Mouse (Mus musculus): ENCODE data around the gene Anxa2. TPM values are rescaled to one million over a fixed set of nuclear protein-coding genes. Genes with fewer than 3 reads are reported as not detected.
A peak's percentile ranks its signal among the peaks of the same experiment; 100 is the strongest.

The Anxa2 gene
- polyA plus RNA-seq, 1 experiment from 2014 or later: 228 TPM

- Histone ChIP-seq H3K27me3 (no peaks in the 10 kb centered on the region), H3K9ac (replicated peaks) (no peak overlapping the region), H3K36me3 (no peaks in the 10 kb centered on the region), H3K9me3 (no peaks in the 10 kb centered on the region), H3K4me2 (replicated peaks) (no peak overlapping the region), H3K4me1 (peaks cover 28% of the 10 kb centered on the region), H3K4me3 (no peak overlapping the region), H3K27ac (replicated peaks) (no peak overlapping the region)
- no peak for ATAC-seq (ENCODE audit: low FRiP score, low read depth)
- 75% methylated on average over 4 of the region's 4 CpGs for WGBS
These were observed 12.7 kb downstream of the Anxa2 start for GRCm38 (mm10) chr9:69466098-69466497.

- ATAC-seq (ENCODE audit: low FRiP score, low read depth): no peak
- Histone ChIP-seq H3K4me2 (replicated peaks) (no peak overlapping the region), H3K4me1 (peaks cover 28% of the 10 kb centered on the region), H3K9me3 (no peaks in the 10 kb centered on the region), H3K9ac (replicated peaks) (no peak overlapping the region), H3K4me3 (no peak overlapping the region), H3K27me3 (no peaks in the 10 kb centered on the region), H3K27ac (replicated peaks) (no peak overlapping the region), H3K36me3 (no peaks in the 10 kb centered on the region)
- 73% methylated on average over 10 of the region's 10 CpGs for WGBS
These were observed 14.0 kb downstream of the Anxa2 start for GRCm38 (mm10) chr9:69467310-69467939.

- 4% methylated on average over 9 of the region's 9 CpGs for WGBS
- no peaks in the 10 kb centered on the region for H3K36me3 ChIP-seq
- 0 out of 2 replicates have a peak overlapping the region, but pooled peaks have one; percentile 19 for H3K4me2 ChIP-seq (replicated peaks)
- H3K9me3 ChIP-seq: no peaks in the 10 kb centered on the region
- peaks cover 28% of the 10 kb centered on the region for H3K4me1 ChIP-seq
- no peak overlapping the region for H3K9ac ChIP-seq (replicated peaks)
- H3K27me3 ChIP-seq: no peaks in the 10 kb centered on the region
- H3K4me3 ChIP-seq: no peak overlapping the region
- no peak overlapping the region for H3K27ac ChIP-seq (replicated peaks)
- ATAC-seq (ENCODE audit: low FRiP score, low read depth): peak; percentile 87
These were observed 15.6 kb downstream of the Anxa2 start for GRCm38 (mm10) chr9:69468991-69469390.

DNA sequence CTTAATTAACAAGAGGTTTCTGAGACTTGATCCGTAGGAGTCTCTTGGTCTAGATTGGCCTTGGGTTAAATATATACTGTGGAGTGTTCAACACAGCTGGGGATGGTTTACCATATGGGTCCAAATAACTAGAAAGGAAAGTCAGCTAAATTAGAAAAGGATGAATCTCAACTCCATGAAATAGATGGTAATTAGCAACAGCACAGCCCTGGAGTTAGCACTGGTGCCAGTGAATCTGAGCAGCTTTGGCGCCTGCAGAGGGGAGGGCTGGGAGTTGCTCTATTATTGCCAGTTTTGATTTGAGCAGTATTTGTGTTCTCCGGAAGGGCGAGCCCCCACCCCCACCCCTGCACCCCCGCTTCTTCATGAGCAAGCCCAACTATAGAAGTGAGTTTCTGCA lies 16.9 kb downstream of the Anxa2 start:
- WGBS: 71% methylated on average over 5 of the region's 5 CpGs
- Histone ChIP-seq H3K4me3 (no peak overlapping the region), H3K27ac (replicated peaks) (no peak overlapping the region), H3K9ac (replicated peaks) (no peak overlapping the region), H3K9me3 (no peaks in the 10 kb centered on the region), H3K27me3 (no peaks in the 10 kb centered on the region), H3K4me2 (replicated peaks) (no peak overlapping the region), H3K4me1 (peaks cover 28% of the 10 kb centered on the region), H3K36me3 (no peaks in the 10 kb centered on the region)
- no peak for ATAC-seq (ENCODE audit: low FRiP score, low read depth)

DNA sequence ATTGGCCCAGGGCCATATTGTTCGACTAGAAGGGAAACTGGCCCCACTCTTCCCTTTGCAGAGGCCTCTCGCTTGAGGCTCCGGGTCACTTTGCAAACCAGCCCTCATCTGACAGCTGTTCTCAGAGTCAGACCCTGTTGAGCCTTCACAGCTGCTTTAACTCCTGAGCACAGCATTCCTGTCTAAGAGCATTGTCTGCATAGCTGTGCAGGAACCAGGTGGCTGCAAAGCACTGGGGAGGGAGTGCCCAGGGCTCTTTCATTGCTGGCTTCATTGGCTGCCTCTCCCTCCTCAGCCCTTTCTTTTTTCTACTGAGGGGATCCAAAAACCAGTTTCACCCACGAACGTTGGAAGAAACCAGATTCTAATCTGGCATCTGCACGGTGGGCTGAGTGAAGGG lies 17.5 kb downstream of the Anxa2 start:
- WGBS: 24% methylated on average over 6 of the region's 6 CpGs
- Histone ChIP-seq H3K9ac (replicated peaks) (no peak overlapping the region), H3K4me3 (no peak overlapping the region), H3K4me2 (replicated peaks) (no peak overlapping the region), H3K27ac (replicated peaks) (no peak overlapping the region), H3K27me3 (no peaks in the 10 kb centered on the region), H3K4me1 (peaks cover 28% of the 10 kb centered on the region), H3K9me3 (no peaks in the 10 kb centered on the region), H3K36me3 (no peaks in the 10 kb centered on the region)
- ATAC-seq (ENCODE audit: low FRiP score, low read depth): no peak

- Histone ChIP-seq H3K9ac (replicated peaks) (no peak overlapping the region), H3K4me2 (replicated peaks) (no peak overlapping the region), H3K27me3 (no peaks in the 10 kb centered on the region), H3K36me3 (no peaks in the 10 kb centered on the region), H3K4me1 (peaks cover 24% of the 10 kb centered on the region), H3K9me3 (no peaks in the 10 kb centered on the region), H3K27ac (replicated peaks) (no peak overlapping the region), H3K4me3 (no peak overlapping the region)
- WGBS: 90% methylated on average over 6 of the region's 6 CpGs
- ATAC-seq (ENCODE audit: low FRiP score, low read depth): no peak
These were observed 19.3 kb downstream of the Anxa2 start for GRCm38 (mm10) chr9:69472724-69473123.

DNA sequence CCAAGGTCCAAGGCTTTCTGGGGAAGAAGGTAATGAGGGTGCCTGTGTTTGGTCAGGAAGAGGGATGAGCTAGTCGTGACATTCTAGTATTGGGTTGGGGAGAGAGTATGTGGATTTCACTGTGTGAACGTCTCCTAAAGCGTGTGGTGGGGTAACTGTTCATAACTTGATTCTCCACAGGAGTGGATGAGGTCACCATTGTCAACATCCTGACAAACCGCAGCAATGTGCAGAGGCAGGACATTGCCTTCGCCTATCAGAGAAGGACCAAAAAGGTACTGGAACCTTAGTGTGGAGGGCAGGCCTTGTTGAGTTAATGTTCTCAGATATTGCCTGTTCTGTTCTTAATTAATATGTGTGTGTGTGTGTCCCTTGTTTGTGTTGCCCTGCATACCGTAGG lies 22.5 kb downstream of the Anxa2 start:
- no peaks in the 10 kb centered on the region for H3K36me3 ChIP-seq
- no peak for ATAC-seq (ENCODE audit: low FRiP score, low read depth)
- H3K4me2 ChIP-seq (replicated peaks): no peak overlapping the region
- no peaks in the 10 kb centered on the region for H3K27me3 ChIP-seq
- H3K4me3 ChIP-seq: no peak overlapping the region
- H3K9ac ChIP-seq (replicated peaks): no peak overlapping the region
- no peaks in the 10 kb centered on the region for H3K9me3 ChIP-seq
- H3K27ac ChIP-seq (replicated peaks): no peak overlapping the region
- H3K4me1 ChIP-seq: peaks cover 3% of the 10 kb centered on the region
- WGBS: 83% methylated on average over 6 of the region's 6 CpGs

DNA sequence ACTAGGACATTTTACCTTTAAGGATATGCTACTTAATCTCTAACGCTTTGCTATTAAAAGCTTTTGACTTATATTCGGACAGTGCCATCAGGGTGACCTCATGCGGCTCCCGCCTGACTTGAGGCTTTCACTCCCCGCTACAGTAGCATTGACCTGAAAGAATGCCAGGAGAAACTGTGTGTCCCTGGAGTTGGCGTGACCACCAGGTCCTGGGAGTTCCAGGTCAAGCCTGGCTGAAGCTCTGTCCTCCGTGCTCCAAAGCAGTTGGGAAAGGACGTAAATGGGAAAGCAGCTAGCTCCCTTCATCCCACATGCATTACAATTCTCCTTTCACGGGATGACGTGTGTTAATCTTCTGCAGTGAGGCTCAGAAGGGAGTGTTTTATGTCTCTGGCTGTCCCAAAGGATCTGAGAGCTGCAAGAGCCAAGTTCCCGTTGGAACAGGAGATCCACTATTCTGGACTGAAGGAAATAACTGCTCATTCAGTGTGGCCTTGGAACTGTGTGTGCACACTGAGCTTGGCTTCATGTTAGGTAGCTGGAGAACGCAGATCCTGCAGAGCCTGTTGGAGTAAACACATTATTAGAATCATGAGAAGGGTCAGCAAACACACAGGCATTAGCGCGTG lies 23.9 kb downstream of the Anxa2 start:
- Histone ChIP-seq H3K27me3 (no peaks in the 10 kb centered on the region), H3K9me3 (no peaks in the 10 kb centered on the region), H3K36me3 (no peaks in the 10 kb centered on the region), H3K4me2 (replicated peaks) (no peak overlapping the region), H3K9ac (replicated peaks) (no peak overlapping the region), H3K4me1 (no peaks in the 10 kb centered on the region), H3K27ac (replicated peaks) (no peak overlapping the region), H3K4me3 (no peak overlapping the region)
- no peak for ATAC-seq (ENCODE audit: low FRiP score, low read depth)
- WGBS: 74% methylated on average over 14 of the region's 14 CpGs

- Histone ChIP-seq H3K9ac (replicated peaks) (no peak overlapping the region), H3K9me3 (no peaks in the 10 kb centered on the region), H3K36me3 (no peaks in the 10 kb centered on the region), H3K4me2 (replicated peaks) (no peak overlapping the region), H3K27ac (replicated peaks) (no peak overlapping the region), H3K27me3 (no peaks in the 10 kb centered on the region), H3K4me3 (no peak overlapping the region), H3K4me1 (no peaks in the 10 kb centered on the region)
- 78% methylated on average over 6 of the region's 6 CpGs for WGBS
- ATAC-seq (ENCODE audit: low FRiP score, low read depth): no peak
These were observed 24.4 kb downstream of the Anxa2 start for GRCm38 (mm10) chr9:69477824-69478222.

DNA sequence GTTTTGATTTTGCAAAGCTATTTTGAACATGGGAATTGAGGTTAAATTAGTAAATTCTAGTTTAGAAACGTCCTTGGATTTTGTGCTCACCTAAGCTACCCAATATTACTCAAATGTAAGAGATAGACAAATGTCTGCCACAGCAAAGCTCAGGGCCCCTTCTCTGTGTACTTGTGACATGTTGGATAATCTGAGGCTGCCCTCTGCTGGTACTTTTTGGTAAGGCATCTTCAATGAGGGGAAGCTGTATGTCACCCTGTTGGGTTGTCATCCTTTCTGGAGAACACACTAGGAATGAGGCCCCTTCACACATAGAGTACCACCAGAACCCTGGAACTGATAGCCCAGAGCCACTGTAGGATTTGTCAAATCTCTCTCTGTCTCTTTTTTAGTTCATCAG lies 26.9 kb downstream of the Anxa2 start:
- Histone ChIP-seq H3K9me3 (no peaks in the 10 kb centered on the region), H3K4me1 (no peaks in the 10 kb centered on the region; the same call in 1 of the 2 replicates), H3K4me2 (replicated peaks) (no peak overlapping the region), H3K9ac (replicated peaks) (no peak overlapping the region), H3K27ac (replicated peaks) (no peak overlapping the region), H3K36me3 (no peaks in the 10 kb centered on the region), H3K4me3 (no peak overlapping the region), H3K27me3 (no peaks in the 10 kb centered on the region)
- 3% methylated on average over 1 of the region's 1 CpGs for WGBS
- 0 out of 2 replicates have a peak, but pooled peaks have one; percentile 12 for ATAC-seq (ENCODE audit: low FRiP score, low read depth)

- H3K27me3 ChIP-seq: 0 out of 2 replicates have a peak, but pooled peaks cover 2% of the 10 kb centered on the region
- H3K4me1 ChIP-seq: peaks cover 3% of the 10 kb centered on the region
- no peak overlapping the region for H3K27ac ChIP-seq (replicated peaks)
- ATAC-seq (ENCODE audit: low FRiP score, low read depth): no peak
- H3K36me3 ChIP-seq: no peaks in the 10 kb centered on the region
- WGBS: 39% methylated on average over 12 of the region's 12 CpGs
- H3K4me3 ChIP-seq: no peak overlapping the region
- H3K9ac ChIP-seq (replicated peaks): no peak overlapping the region
- H3K4me2 ChIP-seq (replicated peaks): no peak overlapping the region; the same call in 1 of the 2 replicates
- no peaks in the 10 kb centered on the region for H3K9me3 ChIP-seq
These were observed 30.4 kb downstream of the Anxa2 start for GRCm38 (mm10) chr9:69483811-69484210.

DNA sequence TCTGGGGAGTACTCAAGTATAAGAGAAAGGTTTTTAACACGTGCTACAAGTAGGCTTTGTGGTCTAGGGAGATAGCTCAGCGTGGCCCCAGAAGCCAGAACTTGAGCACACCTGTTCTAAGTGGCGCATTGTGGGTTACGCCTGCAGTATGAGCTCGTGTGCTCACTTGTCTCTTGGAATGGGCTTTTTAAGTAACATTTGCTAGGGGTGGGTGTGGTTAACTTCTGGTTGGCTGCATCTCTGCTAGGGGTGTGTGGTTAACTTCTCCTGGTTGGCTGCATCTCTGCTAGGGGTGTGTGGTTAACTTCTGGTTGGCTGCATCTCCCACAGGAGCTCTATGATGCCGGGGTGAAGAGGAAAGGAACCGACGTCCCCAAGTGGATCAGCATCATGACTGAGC lies 32.7 kb downstream of the Anxa2 start:
- Histone ChIP-seq H3K36me3 (no peaks in the 10 kb centered on the region), H3K4me3 (no peak overlapping the region), H3K4me1 (peaks cover 4% of the 10 kb centered on the region), H3K27ac (replicated peaks) (no peak overlapping the region), H3K27me3 (0 out of 2 replicates have a peak, but pooled peaks cover 2% of the 10 kb centered on the region), H3K9ac (replicated peaks) (no peak overlapping the region), H3K4me2 (replicated peaks) (no peak overlapping the region), H3K9me3 (no peaks in the 10 kb centered on the region)
- 72% methylated on average over 8 of the region's 8 CpGs for WGBS
- no peak for ATAC-seq (ENCODE audit: low FRiP score, low read depth)
